ENCODE assay signal across 8 mouse cellular contexts in genomic region chrX:9272460-9273361, GRCm38 (mm10). TPM values are rescaled to one million over a fixed set of nuclear protein-coding genes. Genes with fewer than 3 reads are reported as not detected.
DNase-seq lines count a peak whose midpoint lies in the region; TF ChIP-seq lines count a peak whose summit lies in the region.

Gene Xk (plus strand): TSS chrX:9272756.

- no peaks in the 10 kb centered on the region for H3K9me3 ChIP-seq in MEL (replicated peaks; ENCODE audit: insufficient read depth, low read length)
- no peaks in the 10 kb centered on the region for H3K9me3 ChIP-seq in hindbrain, embryonic 10.5 days

- peak in 1 of 2 experiments; percentile 57; a peak in 2 of 4 replicates for TF ChIP-seq EP300 in MEL (IDR thresholded peaks at IDR 0.05; ENCODE audit: low read depth in 1 of 2, low read length in 2 of 2)

- no peak for TF ChIP-seq RAD21 in MEL (IDR thresholded peaks at IDR 0.05; ENCODE audit: low read depth, low read length)

- peaks cover 10 to 15% of the 10 kb centered on the region in 2 experiments; a peak in 3 of 4 replicates for H3K4me1 ChIP-seq in MEL (ENCODE audit: control insufficient read depth in 1 of 2, insufficient read depth in 2 of 2, low read length in 2 of 2)
- H3K4me1 ChIP-seq in hindbrain, embryonic 10.5 days (replicated peaks): no peaks in the 10 kb centered on the region

- peak; percentile 56 to 87; a peak in 3 of 4 replicates for TF ChIP-seq POLR2A in MEL (IDR thresholded peaks at IDR 0.05; ENCODE audit: control insufficient read depth in 1 of 2, insufficient read depth in 1 of 2, low read depth in 1 of 2, low read length in 2 of 2, poor library complexity in 1 of 2)

- peak within 1 kb of the TSS; percentile 85 for H3K27ac ChIP-seq in MEL (ENCODE audit: control insufficient read depth, low read depth, low read length)
- H3K27ac ChIP-seq in hindbrain, embryonic 10.5 days: peak within 1 kb of the TSS; percentile 81

- peaks cover 37% of the 10 kb centered on the region for H3K79me2 ChIP-seq in MEL (ENCODE audit: control insufficient read depth, insufficient read depth, low read length, poor library complexity)

- 9% methylated on average over 93 of the region's 94 CpGs for WGBS in hindbrain, embryonic 10.5 days

- peak within 1 kb of the TSS; percentile 96 to 97 for H3K4me3 ChIP-seq in MEL (ENCODE audit: control insufficient read depth in 1 of 2, insufficient read depth in 1 of 2, low read depth in 2 of 2, low read length in 2 of 2)
- peak within 1 kb of the TSS; percentile 62 for H3K4me3 ChIP-seq in hindbrain, embryonic 10.5 days

- H3K27me3 ChIP-seq in MEL (ENCODE audit: control insufficient read depth in 1 of 2, insufficient read depth in 2 of 2, low read length in 2 of 2): no peaks in the 10 kb centered on the region
- H3K27me3 ChIP-seq in hindbrain, embryonic 10.5 days (ENCODE audit: insufficient read depth, poor library complexity, severe bottlenecking): no peaks in the 10 kb centered on the region

- TF ChIP-seq CTCF in MEL (IDR thresholded peaks at IDR 0.05 in 2 of 3, conservative IDR thresholded peaks at IDR 0.05 in 1 of 3; ENCODE audit: control insufficient read depth in 1 of 3, insufficient read depth in 1 of 3, low read depth in 2 of 3, low read length in 3 of 3, poor library complexity in 1 of 3, severe bottlenecking in 1 of 3): no peak

- peak; percentile 88 for DNase-seq in MEL (ENCODE audit: low read depth, low spot score)
- peak; percentile 60 for DNase-seq in cerebellum, adult 8-10 months
- DNase-seq in forelimb bud, embryonic 11.5 days (ENCODE audit: low read depth, low spot score): peak; percentile 30
- peak; percentile 67 for DNase-seq in hindbrain, embryonic 10.5 days (ENCODE audit: low spot score)
- peak; percentile 24 to 53 for DNase-seq in layer of hippocampus, postnatal 10 days (ENCODE audit: low spot score in 2 of 2)
- DNase-seq in lung, postnatal 10 days: peak; percentile 69
- DNase-seq in ovary, postnatal 14 days (ENCODE audit: low spot score): peak; percentile 22
- DNase-seq in thymus, postnatal 10 days (ENCODE audit: low spot score in 2 of 2): peak; percentile 38 to 49

- peak within 1 kb of the TSS; percentile 92 for H3K9ac ChIP-seq in MEL (ENCODE audit: control insufficient read depth, low read depth, low read length, poor library complexity, severe bottlenecking)

- H3K36me3 ChIP-seq in MEL (ENCODE audit: control insufficient read depth in 1 of 2, insufficient read depth in 2 of 2, low read length in 2 of 2): peaks cover 0 to 24% of the 10 kb centered on the region in 2 experiments; a peak in 3 of 4 replicates
- H3K36me3 ChIP-seq in hindbrain, embryonic 10.5 days: no peaks in the 10 kb centered on the region

TF ChIP-seq in MEL, 35 proteins besides CTCF, POLR2A, EP300 and RAD21:
- TF ChIP-seq NRF1 (IDR thresholded peaks at IDR 0.05; ENCODE audit: insufficient read depth, low read depth, low read length, poor library complexity, severe bottlenecking): peak; percentile 79
- no peak for TF ChIP-seq POLR2AphosphoS2 (IDR thresholded peaks at IDR 0.05; ENCODE audit: low read length)
- peak; percentile 78 for TF ChIP-seq MAX (IDR thresholded peaks at IDR 0.05; ENCODE audit: low read length)
- no peak for TF ChIP-seq ZKSCAN1 (IDR thresholded peaks at IDR 0.05; ENCODE audit: low read depth, low read length)
- TF ChIP-seq MYB (IDR thresholded peaks at IDR 0.05; ENCODE audit: low read depth, low read length): no peak
- TF ChIP-seq JUND (IDR thresholded peaks at IDR 0.05; ENCODE audit: low read depth, low read length): no peak
- TF ChIP-seq RCOR1 (IDR thresholded peaks at IDR 0.05; ENCODE audit: low read depth, low read length): no peak
- 0 out of 2 replicates have a peak, but pooled peaks have one; percentile 37 for TF ChIP-seq E2F4 (IDR thresholded peaks at IDR 0.05; ENCODE audit: borderline replicate concordance, low read depth, low read length)
- TF ChIP-seq GATA1 (IDR thresholded peaks at IDR 0.05; ENCODE audit: low read depth, low read length): no peak
- TF ChIP-seq BHLHE40 (IDR thresholded peaks at IDR 0.05; ENCODE audit: borderline replicate concordance, low read depth, low read length): no peak
- TF ChIP-seq KAT2A (conservative IDR thresholded peaks at IDR 0.05; ENCODE audit: low read depth, low read length): no peak; the same call in 1 of the 2 replicates
- peak; percentile 79; the same call in 1 of the 2 replicates for TF ChIP-seq POLR2AphosphoS5 (IDR thresholded peaks at IDR 0.05; ENCODE audit: borderline replicate concordance, low read depth, low read length)
- no peak for TF ChIP-seq CHD2 (IDR thresholded peaks at IDR 0.05; ENCODE audit: low read length)
- TF ChIP-seq TCF12 (IDR thresholded peaks at IDR 0.05; ENCODE audit: low read depth, low read length): peak; percentile 33; the same call in 1 of the 2 replicates
- no peak for TF ChIP-seq GABPA (IDR thresholded peaks at IDR 0.05; ENCODE audit: low read depth, low read length)
- no peak for TF ChIP-seq TAL1 (IDR thresholded peaks at IDR 0.05; ENCODE audit: low read length)
- no peak for TF ChIP-seq MEF2A (IDR thresholded peaks at IDR 0.05; ENCODE audit: extremely low read depth, insufficient replicate concordance, low read depth, low read length, poor library complexity, severe bottlenecking)
- peak; percentile 5; the same call in 1 of the 2 replicates for TF ChIP-seq USF1 (IDR thresholded peaks at IDR 0.05; ENCODE audit: low read depth, low read length)
- 0 out of 2 replicates have a peak, but pooled peaks have one; percentile 63 for TF ChIP-seq UBTF (IDR thresholded peaks at IDR 0.05; ENCODE audit: borderline replicate concordance, insufficient read depth, low read depth, low read length)
- no peak for TF ChIP-seq CHD1 (IDR thresholded peaks at IDR 0.05; ENCODE audit: low read depth, low read length)
- TF ChIP-seq MYC (IDR thresholded peaks at IDR 0.05; ENCODE audit: low read depth, low read length): peak; percentile 32
- TF ChIP-seq ETS1 (IDR thresholded peaks at IDR 0.05; ENCODE audit: low read depth, low read length): no peak
- 0 out of 2 replicates have a peak, but pooled peaks have one; percentile 64 for TF ChIP-seq ZMIZ1 (IDR thresholded peaks at IDR 0.05; ENCODE audit: low read depth, low read length)
- no peak; the same call in 1 of the 2 replicates for TF ChIP-seq SMC3 (IDR thresholded peaks at IDR 0.05; ENCODE audit: low read depth, low read length)
- peak; percentile 64; the same call in 1 of the 2 replicates for TF ChIP-seq NELFE (IDR thresholded peaks at IDR 0.05; ENCODE audit: low read depth, low read length)
- TF ChIP-seq MAZ (IDR thresholded peaks at IDR 0.05; ENCODE audit: low read depth, low read length): peak; percentile 81; the same call in 1 of the 2 replicates
- TF ChIP-seq MAFK (IDR thresholded peaks at IDR 0.05; ENCODE audit: borderline replicate concordance, low read depth, low read length): no peak
- peak; percentile 88 for TF ChIP-seq SIN3A (IDR thresholded peaks at IDR 0.05; ENCODE audit: low read length)
- TF ChIP-seq ELF1 (IDR thresholded peaks at IDR 0.05; ENCODE audit: low read depth, low read length): 0 out of 2 replicates have a peak, but pooled peaks have one; percentile 42
- TF ChIP-seq MXI1 (IDR thresholded peaks at IDR 0.05; ENCODE audit: low read depth, low read length): peak; percentile 87
- TF ChIP-seq USF2 (IDR thresholded peaks at IDR 0.05; ENCODE audit: borderline replicate concordance in 1 of 2, insufficient read depth in 1 of 2, low read depth in 1 of 2, low read length in 2 of 2): no peak
- TF ChIP-seq HCFC1 (IDR thresholded peaks at IDR 0.05; ENCODE audit: low read depth, low read length): peak; percentile 67
- TF ChIP-seq TBP (IDR thresholded peaks at IDR 0.05; ENCODE audit: low read depth, low read length): no peak; the same call in 1 of the 2 replicates
- TF ChIP-seq ZC3H11A (IDR thresholded peaks at IDR 0.05; ENCODE audit: low read depth, low read length): no peak
- no peak for TF ChIP-seq ZNF384 (IDR thresholded peaks at IDR 0.05; ENCODE audit: low read depth, low read length)
TF ChIP-seq in MEL: peak in this region for 15.

RNA-seq across cellular contexts. Expression of gene Xk, which starts in this region (rescaled TPM):
- 10.7 and 11.1 TPM in 2 replicates for total RNA-seq in MEL (2012; rRNA removed)
- 10 to 100 TPM in 1 of 2 experiments, not detected in 1; 36.6 TPM for polyA plus RNA-seq in MEL (2012; ENCODE audit: insufficient read depth in 1 of 2, insufficient read length in 2 of 2, low read depth in 1 of 2, low replicate concordance in 2 of 2, missing spikeins in 1 of 2)
- 2.1 and 2.5 TPM in 2 replicates for polyA plus RNA-seq in hindbrain, embryonic 10.5 days (2016; fragmentation: Nextera tagmentation; extraction: Ambion mirVana)
- 10 to 100 TPM in 1 of 2 experiments, 1 to 10 TPM in 1; 9.1 to 11.5 TPM for total RNA-seq in layer of hippocampus, postnatal 10 days (2021)

Comparison
In these comparisons a context has a peak if more than half of its experiments do, and no peak if none do; other contexts are left out.
1. Peak in every context shown above with its lines: DNase-seq, H3K4me3 ChIP-seq and H3K27ac ChIP-seq.
2. DNase-seq: peak in every context shown above with its lines; median percentile 88 in MEL; 69 in lung, postnatal 10 days; 67 in hindbrain, embryonic 10.5 days; 60 in cerebellum, adult 8-10 months; 44 in thymus, postnatal 10 days; 38 in layer of hippocampus, postnatal 10 days; 30 in forelimb bud, embryonic 11.5 days; 22 in ovary, postnatal 14 days.